14 mouse cellular contexts compared by ENCODE assay signal in the genomic region with DNA sequence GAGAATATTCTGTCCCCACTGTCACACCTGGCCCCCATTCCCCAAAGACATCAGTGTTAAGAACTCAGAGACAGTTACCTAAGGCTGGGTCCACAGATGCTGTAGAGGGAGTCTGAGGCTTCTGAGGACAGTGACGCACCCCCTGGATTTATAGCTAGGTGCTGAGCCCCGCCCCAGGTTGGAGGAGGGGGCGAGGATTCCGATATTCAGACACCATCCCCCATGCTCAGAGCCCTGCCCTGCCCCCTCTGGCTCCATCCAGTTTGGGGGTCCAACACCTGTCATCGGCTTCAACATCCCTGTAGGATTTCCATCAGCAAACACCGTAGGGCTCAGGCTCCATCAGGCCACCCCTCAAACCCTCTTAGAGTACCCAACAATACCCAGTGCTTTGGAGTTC. TPM values are rescaled to one million over a fixed set of nuclear protein-coding genes. Genes with fewer than 3 reads are reported as not detected.
DNase-seq lines count a peak whose midpoint lies in the region; ATAC-seq and TF ChIP-seq lines count a peak whose summit lies in the region.
"Had no signal": no experiment of that assay in that cellular context is flagged by ENCODE, and none has a peak within 500 bp of the region (broad histone marks: within the 10 kb centered on the region; RNA-seq: fewer than 3 reads in every experiment).

No protein-coding gene starts in this region.

- H3K27me3 ChIP-seq in neural tube, embryonic 11.5 days (ENCODE audit: control insufficient read depth, insufficient read depth, low read length), result no peaks in the 10 kb centered on the region
- no peaks in the 10 kb centered on the region for H3K27me3 ChIP-seq in heart, postnatal 0 days (ENCODE audit: control insufficient read depth, insufficient read depth, low read length)

- H3K9me3 ChIP-seq in neural tube, embryonic 11.5 days (ENCODE audit: control insufficient read depth, low read length), result no peaks in the 10 kb centered on the region
- H3K9me3 ChIP-seq in heart, postnatal 0 days (replicated peaks; ENCODE audit: control insufficient read depth, low read length), result no peaks in the 10 kb centered on the region

- no peak overlapping the region for H3K4me2 ChIP-seq in neural tube, embryonic 11.5 days (ENCODE audit: low read depth)
- H3K4me2 ChIP-seq in heart, postnatal 0 days (ENCODE audit: low read depth, low read length), result no peak overlapping the region

- peak; percentile 25; the same call in 1 of the 2 replicates for ATAC-seq in neural tube, embryonic 11.5 days (ENCODE audit: insufficient read depth, low FRiP score, low TSS enrichment)
- ATAC-seq in heart, postnatal 0 days (ENCODE audit: insufficient read depth, low read depth), result peak; percentile 24

- no peak for TF ChIP-seq CTCF in gastrocnemius, adult 2 months (IDR thresholded peaks at IDR 0.05)
- no peak for TF ChIP-seq CTCF in heart, postnatal 0 days (IDR thresholded peaks at IDR 0.05; ENCODE audit: low read depth)

- 52% methylated on average over 6 of the region's 6 CpGs for WGBS in neural tube, embryonic 11.5 days
- WGBS in heart, postnatal 0 days, result 35% methylated on average over 6 of the region's 6 CpGs

- peak overlapping the region; percentile 24; the same call in 1 of the 2 replicates for H3K27ac ChIP-seq in gastrocnemius, adult 2 months
- H3K27ac ChIP-seq in neural tube, embryonic 11.5 days (ENCODE audit: low read depth, low read length), result no peak overlapping the region
- H3K27ac ChIP-seq in heart, postnatal 0 days (ENCODE audit: low read depth), result peak overlapping the region; percentile 89
- H3K27ac ChIP-seq: left cerebral cortex, adult 2 months; liver, embryonic 14.5 days had no signal

- intact Hi-C loops in gastrocnemius, adult 2 months (cut with DNase I), result no loop called here
- intact Hi-C loops in gastrocnemius, postnatal 36 days (cut with DNase I), result no loop called here

- H3K36me3 ChIP-seq in neural tube, embryonic 11.5 days (ENCODE audit: control insufficient read depth, insufficient read depth, low read length), result no peaks in the 10 kb centered on the region
- H3K36me3 ChIP-seq in heart, postnatal 0 days (replicated peaks; ENCODE audit: control insufficient read depth, insufficient read depth, low read length), result peaks cover 25% of the 10 kb centered on the region

- no peaks in the 10 kb centered on the region for H3K4me1 ChIP-seq in neural tube, embryonic 11.5 days (ENCODE audit: control insufficient read depth, insufficient read depth, low read length)
- H3K4me1 ChIP-seq in heart, postnatal 0 days (ENCODE audit: control insufficient read depth, insufficient read depth), result peaks cover 66% of the 10 kb centered on the region

- TF ChIP-seq EP300 in heart, postnatal 0 days (IDR thresholded peaks at IDR 0.05; ENCODE audit: low read depth), result no peak

- no peak overlapping the region for H3K4me3 ChIP-seq in gastrocnemius, adult 2 months
- no peak overlapping the region for H3K4me3 ChIP-seq in neural tube, embryonic 11.5 days (ENCODE audit: low read depth, low read length)
- H3K4me3 ChIP-seq in heart, postnatal 0 days (ENCODE audit: low read depth, low read length), result no peak overlapping the region
- H3K4me3 ChIP-seq: erythroblast, embryonic 14.5 days; left cerebral cortex, adult 2 months had no signal

- H3K9ac ChIP-seq in neural tube, embryonic 11.5 days (ENCODE audit: low read length), result no peak overlapping the region
- peak overlapping the region; percentile 29; the same call in 1 of the 2 replicates for H3K9ac ChIP-seq in heart, postnatal 0 days (replicated peaks; ENCODE audit: low read depth, low read length)
- H3K9ac ChIP-seq: liver, embryonic 14.5 days had no signal

- DNase-seq in gastrocnemius, adult 2 months, result no peak
- no peak for DNase-seq in gastrocnemius, postnatal 36 days
- DNase-seq in neural tube, embryonic 11.5 days (ENCODE audit: low spot score), result no peak
- no peak for DNase-seq in neural tube, embryonic 10.5 days (ENCODE audit: extremely low spot score, low spot score)
- no peak for DNase-seq in heart, postnatal 0 days (ENCODE audit: low spot score)
- DNase-seq in naive thymus-derived CD4-positive, alpha-beta T cell, adult 2 months (ENCODE audit: low read depth), result peak; percentile 2
- no peak for DNase-seq in layer of hippocampus, postnatal 10 days (ENCODE audit: low spot score in 2 of 2)
- DNase-seq in embryo, embryonic 10 days (ENCODE audit: low spot score), result no peak
- DNase-seq: kidney, adult 2 months; lung, postnatal 36 days; right cerebral cortex, postnatal 4 days had no signal

RNA-seq across cellular contexts. Expression of a gene that starts 0.3 kb away (rescaled TPM):
- total RNA-seq in gastrocnemius, adult 2 months (2021), result 1,000 to 10,000 TPM in 1 of 2 experiments, 100 to 1,000 TPM in 1; 398 to 1,232 TPM
- 100 to 1,000 TPM; 181 to 818 TPM for total RNA-seq in gastrocnemius, postnatal 36 days (2021)
- polyA plus RNA-seq in neural tube, embryonic 11.5 days (2014; fragmentation: Nextera tagmentation; extraction: Ambion mirVana), result 72.7 and 93.7 TPM in 2 replicates
- 27.4 and 28.3 TPM in 2 replicates for total RNA-seq in heart, postnatal 0 days (2014; rRNA removed; ENCODE audit: low replicate concordance)
- 93.7 and 106 TPM in 2 replicates for polyA plus RNA-seq in heart, postnatal 0 days (2015; fragmentation: Nextera tagmentation; extraction: Ambion mirVana)
- 1 to 10 TPM; 2.0 to 2.9 TPM for total RNA-seq in layer of hippocampus, postnatal 10 days (2021)

RNA-seq across cellular contexts. Expression of a gene that starts 8.2 kb away (rescaled TPM):
- under 1 TPM in 1 of 2 experiments, not detected in 1; 0.41 TPM for total RNA-seq in gastrocnemius, adult 2 months (2021)
- under 1 TPM; 0.44 to 0.64 TPM for total RNA-seq in gastrocnemius, postnatal 36 days (2021)
- 2.1 and 3.5 TPM in 2 replicates for polyA plus RNA-seq in neural tube, embryonic 11.5 days (2014; fragmentation: Nextera tagmentation; extraction: Ambion mirVana)
- 4,764 and 5,473 TPM in 2 replicates for total RNA-seq in heart, postnatal 0 days (2014; rRNA removed; ENCODE audit: low replicate concordance)
- polyA plus RNA-seq in heart, postnatal 0 days (2015; fragmentation: Nextera tagmentation; extraction: Ambion mirVana), result 8,811 and 8,917 TPM in 2 replicates
- total RNA-seq in layer of hippocampus, postnatal 10 days (2021), result 1 to 10 TPM in 1 of 2 experiments, under 1 TPM in 1; 0.94 to 2.0 TPM
- polyA plus RNA-seq: erythroblast, embryonic 14.5 days had no signal

RNA-seq across cellular contexts. Expression of a gene that starts 14.4 kb away (rescaled TPM):
- 10 to 100 TPM; 17.8 to 24.8 TPM for total RNA-seq in gastrocnemius, adult 2 months (2021)
- 10 to 100 TPM; 18.3 to 19.4 TPM for total RNA-seq in gastrocnemius, postnatal 36 days (2021)
- polyA plus RNA-seq in neural tube, embryonic 11.5 days (2014; fragmentation: Nextera tagmentation; extraction: Ambion mirVana), result 41.1 and 43.3 TPM in 2 replicates
- total RNA-seq in heart, postnatal 0 days (2014; rRNA removed; ENCODE audit: low replicate concordance), result 89.1 and 105 TPM in 2 replicates
- 22.5 and 24.2 TPM in 2 replicates for polyA plus RNA-seq in heart, postnatal 0 days (2015; fragmentation: Nextera tagmentation; extraction: Ambion mirVana)
- total RNA-seq in layer of hippocampus, postnatal 10 days (2021), result 100 to 1,000 TPM; 114 to 125 TPM

RNA-seq across cellular contexts. Expression of a gene that starts 16.4 kb away (rescaled TPM):
- not detected for total RNA-seq in gastrocnemius, adult 2 months (2021)
- not detected for total RNA-seq in gastrocnemius, postnatal 36 days (2021)
- polyA plus RNA-seq in neural tube, embryonic 11.5 days (2014; fragmentation: Nextera tagmentation; extraction: Ambion mirVana), result 0.93 and 0.95 TPM in 2 replicates
- total RNA-seq in heart, postnatal 0 days (2014; rRNA removed; ENCODE audit: low replicate concordance), result 0.11 and 2.6 TPM in 2 replicates
- 0.60 and 0.63 TPM in 2 replicates for polyA plus RNA-seq in heart, postnatal 0 days (2015; fragmentation: Nextera tagmentation; extraction: Ambion mirVana)
- 1 to 10 TPM; 1.2 to 1.4 TPM for total RNA-seq in layer of hippocampus, postnatal 10 days (2021)

RNA-seq across cellular contexts. Expression of a gene that starts 31.5 kb away (rescaled TPM):
- total RNA-seq in gastrocnemius, adult 2 months (2021), result not detected
- total RNA-seq in gastrocnemius, postnatal 36 days (2021), result not detected
- polyA plus RNA-seq in neural tube, embryonic 11.5 days (2014; fragmentation: Nextera tagmentation; extraction: Ambion mirVana), result 9.0 and 10.8 TPM in 2 replicates
- total RNA-seq in heart, postnatal 0 days (2014; rRNA removed; ENCODE audit: low replicate concordance), result 0.23 and 1.4 TPM in 2 replicates
- polyA plus RNA-seq in heart, postnatal 0 days (2015; fragmentation: Nextera tagmentation; extraction: Ambion mirVana), result 0.70 and 0.92 TPM in 2 replicates
- total RNA-seq in layer of hippocampus, postnatal 10 days (2021), result 100 to 1,000 TPM; 203 to 205 TPM

Comparison
In these comparisons a context has a peak if more than half of its experiments do, and no peak if none do; other contexts are left out.
1. RNA of a gene that starts 8.2 kb away (total RNA-seq): 4,764 to 5,473 TPM in heart, postnatal 0 days; 0.94 to 2.0 TPM in layer of hippocampus, postnatal 10 days, 0.44 to 0.64 TPM in gastrocnemius, postnatal 36 days and 0.41 TPM in gastrocnemius, adult 2 months; every median in the first group is over 1,000 times any median in the second.